In genomic region chr11:98392645-98393044, GRCm38 (mm10) we compare ENCODE assay signal across 9 mouse cellular contexts. TPM values are rescaled to one million over a fixed set of nuclear protein-coding genes. Genes with fewer than 3 reads are reported as not detected.
A peak's percentile ranks its signal among the peaks of the same experiment; 100 is the strongest.
DNase-seq lines count a peak whose midpoint lies in the region; ATAC-seq and TF ChIP-seq lines count a peak whose summit lies in the region.
"Had no signal": no experiment of that assay in that cellular context is flagged by ENCODE, and none has a peak within 500 bp of the region (broad histone marks: within the 10 kb centered on the region; RNA-seq: fewer than 3 reads in every experiment).

No protein-coding gene starts in this region.

- intact Hi-C loops in left cerebral cortex, postnatal 4 days (cut with DNase I): no loop called here

- ATAC-seq in kidney, embryonic 15.5 days (replicated peaks; ENCODE audit: low FRiP score): 0 out of 2 replicates have a peak, but pooled peaks have one; percentile 17
- no peak; the same call in 1 of the 2 replicates for ATAC-seq in intestine, embryonic 14.5 days (replicated peaks; ENCODE audit: low FRiP score, low TSS enrichment, low read depth)
- ATAC-seq: Patski had no signal

- no peaks in the 10 kb centered on the region for H3K9me3 ChIP-seq in kidney, embryonic 15.5 days (replicated peaks)
- H3K9me3 ChIP-seq in intestine, embryonic 14.5 days (ENCODE audit: control insufficient read depth, low read length): no peaks in the 10 kb centered on the region

- H3K27ac ChIP-seq in kidney, embryonic 15.5 days: peak overlapping the region; percentile 46
- H3K27ac ChIP-seq in intestine, embryonic 14.5 days (ENCODE audit: low read depth): 0 out of 2 replicates have a peak overlapping the region, but pooled peaks have one; percentile 27

- H3K9ac ChIP-seq in kidney, embryonic 15.5 days: no peak overlapping the region
- no peak overlapping the region for H3K9ac ChIP-seq in intestine, embryonic 14.5 days (ENCODE audit: low read length)

- no peaks in the 10 kb centered on the region for H3K79me2 ChIP-seq in myocyte (ENCODE audit: control insufficient read depth, insufficient read depth)

- no peak overlapping the region for H3ac ChIP-seq in myocyte (ENCODE audit: control insufficient read depth, insufficient read length)

- peaks cover 23% of the 10 kb centered on the region for H3K27me3 ChIP-seq in kidney, embryonic 15.5 days
- peaks cover 15% of the 10 kb centered on the region for H3K27me3 ChIP-seq in intestine, embryonic 14.5 days (replicated peaks; ENCODE audit: control insufficient read depth, insufficient read depth, low read length)
- peaks cover 7% of the 10 kb centered on the region for H3K27me3 ChIP-seq in myocyte (ENCODE audit: control insufficient read depth, insufficient read depth, insufficient read length)
- H3K27me3 ChIP-seq: Patski had no signal

- H3K4me3 ChIP-seq in kidney, embryonic 15.5 days (replicated peaks): no peak overlapping the region
- no peak overlapping the region for H3K4me3 ChIP-seq in intestine, embryonic 14.5 days (ENCODE audit: low read depth, low read length)
- no peak overlapping the region for H3K4me3 ChIP-seq in myocyte

- no peak for TF ChIP-seq POLR2A in myocyte (IDR thresholded peaks at IDR 0.05; ENCODE audit: insufficient read length, low read depth)

- WGBS in kidney, embryonic 15.5 days: 51% methylated on average over 4 of the region's 4 CpGs
- WGBS in intestine, embryonic 14.5 days: 52% methylated on average over 4 of the region's 4 CpGs

- H3K4me2 ChIP-seq in kidney, embryonic 15.5 days: 0 out of 2 replicates have a peak overlapping the region, but pooled peaks have one; percentile 1
- no peak overlapping the region for H3K4me2 ChIP-seq in intestine, embryonic 14.5 days (ENCODE audit: low read length)
- peak overlapping the region; percentile 14 for H3K4me2 ChIP-seq in myocyte (ENCODE audit: low read depth)

- DNase-seq in kidney, adult 18-20 months: no peak
- peak; percentile 51 for DNase-seq in c-Kit-negative CD71-positive TER-119-positive erythroid progenitor cells, embryonic 14.5 days (ENCODE audit: low read depth, low spot score)
- peak; percentile 57 for DNase-seq in intestine, embryonic 14.5 days (ENCODE audit: low spot score)
- DNase-seq in left cerebral cortex, postnatal 4 days: no peak
- DNase-seq in right cerebral cortex, adult 2 months (ENCODE audit: low spot score in 2 of 2): no peak
- no peak for DNase-seq in gastrocnemius, postnatal 4 days (ENCODE audit: low spot score in 2 of 2)

- H3K36me3 ChIP-seq in kidney, embryonic 15.5 days: 0 out of 2 replicates have a peak, but pooled peaks cover 3% of the 10 kb centered on the region
- peaks cover 5% of the 10 kb centered on the region; the same call in 1 of the 2 replicates for H3K36me3 ChIP-seq in intestine, embryonic 14.5 days (ENCODE audit: control insufficient read depth, insufficient read depth, low read length)
- no peaks in the 10 kb centered on the region for H3K36me3 ChIP-seq in myocyte (ENCODE audit: control insufficient read depth, insufficient read depth)

- peaks cover 62% of the 10 kb centered on the region for H3K4me1 ChIP-seq in kidney, embryonic 15.5 days
- peaks cover 17% of the 10 kb centered on the region; the same call in 1 of the 2 replicates for H3K4me1 ChIP-seq in intestine, embryonic 14.5 days (replicated peaks; ENCODE audit: control insufficient read depth, insufficient read depth, low read length)

TF ChIP-seq in myocyte, 11 proteins besides CTCF, POLR2A, EP300 and RAD21:
- TF ChIP-seq MYOD1 (IDR thresholded peaks at IDR 0.05; ENCODE audit: control insufficient read depth in 1 of 3, insufficient read length in 2 of 3, low read depth in 2 of 3) (no peak), POLR2AphosphoS2 (IDR thresholded peaks at IDR 0.05; ENCODE audit: insufficient read length, low read depth) (no peak), TCF12 (IDR thresholded peaks at IDR 0.05; ENCODE audit: insufficient read depth, poor library complexity, severe bottlenecking) (no peak), CEBPB (IDR thresholded peaks at IDR 0.05; ENCODE audit: insufficient read depth, poor library complexity, severe bottlenecking) (no peak), SRF (IDR thresholded peaks at IDR 0.05; ENCODE audit: control insufficient read depth, insufficient read length, low read depth) (no peak), MAX (IDR thresholded peaks at IDR 0.05; ENCODE audit: low read depth) (no peak), REST (IDR thresholded peaks at IDR 0.05; ENCODE audit: insufficient read depth, insufficient read length) (no peak), TCF3 (IDR thresholded peaks at IDR 0.05; ENCODE audit: insufficient read length, low read depth) (no peak), MYOG (IDR thresholded peaks at IDR 0.05; ENCODE audit: control insufficient read depth in 1 of 3, insufficient read depth in 1 of 3, insufficient read length in 2 of 3, low read depth in 2 of 3) (no peak), USF1 (IDR thresholded peaks at IDR 0.05; ENCODE audit: low read depth) (no peak), E2F4 (IDR thresholded peaks at IDR 0.05; ENCODE audit: insufficient read depth) (no peak)

RNA-seq across cellular contexts. Expression of gene Pnmt, which starts 6.4 kb away (rescaled TPM):
- polyA plus RNA-seq in kidney, embryonic 15.5 days (2015; fragmentation: Nextera tagmentation; extraction: Ambion mirVana): 2.7 and 3.8 TPM in 2 replicates
- polyA plus RNA-seq in intestine, embryonic 14.5 days (2014; fragmentation: Nextera tagmentation; extraction: Ambion mirVana): not detected in 2 replicates
- 2.2 TPM for polyA plus RNA-seq in myocyte (2012; fragmentation: generic; extraction: Trizol)
- total RNA-seq in left cerebral cortex, postnatal 4 days (2021): 1 to 10 TPM in 1 of 2 experiments, not detected in 1; 1.0 TPM
- under 1 TPM in 1 of 2 experiments, not detected in 1; 0.71 TPM for total RNA-seq in gastrocnemius, postnatal 4 days (2021)
- polyA plus RNA-seq: Patski had no signal

RNA-seq across cellular contexts. Expression of gene Pgap3, which starts 7.6 kb away (rescaled TPM):
- polyA plus RNA-seq in kidney, embryonic 15.5 days (2015; fragmentation: Nextera tagmentation; extraction: Ambion mirVana): 16.9 and 17.5 TPM in 2 replicates
- 13.4 and 14.1 TPM in 2 replicates for polyA plus RNA-seq in intestine, embryonic 14.5 days (2014; fragmentation: Nextera tagmentation; extraction: Ambion mirVana)
- polyA plus RNA-seq in myocyte (2012; fragmentation: generic; extraction: Trizol): 8.7 TPM
- total RNA-seq in left cerebral cortex, postnatal 4 days (2021): 1 to 10 TPM; 7.6 to 9.2 TPM
- 1 to 10 TPM; 4.6 to 5.6 TPM for total RNA-seq in gastrocnemius, postnatal 4 days (2021)

RNA-seq across cellular contexts. Expression of gene Tcap, which starts 9.0 kb away (rescaled TPM):
- polyA plus RNA-seq in kidney, embryonic 15.5 days (2015; fragmentation: Nextera tagmentation; extraction: Ambion mirVana): 2.5 and 3.5 TPM in 2 replicates
- not detected in 2 replicates for polyA plus RNA-seq in intestine, embryonic 14.5 days (2014; fragmentation: Nextera tagmentation; extraction: Ambion mirVana)
- polyA plus RNA-seq in myocyte (2012; fragmentation: generic; extraction: Trizol): 131 TPM
- under 1 TPM; 0.56 to 0.64 TPM for total RNA-seq in left cerebral cortex, postnatal 4 days (2021)
- 100 to 1,000 TPM; 447 to 769 TPM for total RNA-seq in gastrocnemius, postnatal 4 days (2021)
- polyA plus RNA-seq: Patski had no signal

RNA-seq across cellular contexts. Expression of gene Erbb2, which starts 19.6 kb away (rescaled TPM):
- polyA plus RNA-seq in kidney, embryonic 15.5 days (2015; fragmentation: Nextera tagmentation; extraction: Ambion mirVana): 46.2 and 48.0 TPM in 2 replicates
- 33.5 and 35.3 TPM in 2 replicates for polyA plus RNA-seq in intestine, embryonic 14.5 days (2014; fragmentation: Nextera tagmentation; extraction: Ambion mirVana)
- 33.5 TPM for polyA plus RNA-seq in myocyte (2012; fragmentation: generic; extraction: Trizol)
- total RNA-seq in left cerebral cortex, postnatal 4 days (2021): 1 to 10 TPM; 3.9 to 4.1 TPM
- 10 to 100 TPM; 19.6 to 23.5 TPM for total RNA-seq in gastrocnemius, postnatal 4 days (2021)

RNA-seq across cellular contexts. Expression of gene Stard3, which starts 34.5 kb away (rescaled TPM):
- polyA plus RNA-seq in kidney, embryonic 15.5 days (2015; fragmentation: Nextera tagmentation; extraction: Ambion mirVana): 46.4 and 53.1 TPM in 2 replicates
- 40.5 and 44.8 TPM in 2 replicates for polyA plus RNA-seq in intestine, embryonic 14.5 days (2014; fragmentation: Nextera tagmentation; extraction: Ambion mirVana)
- 25.8 TPM for polyA plus RNA-seq in myocyte (2012; fragmentation: generic; extraction: Trizol)
- total RNA-seq in left cerebral cortex, postnatal 4 days (2021): 10 to 100 TPM; 21.3 to 26.0 TPM
- 10 to 100 TPM; 14.1 to 16.9 TPM for total RNA-seq in gastrocnemius, postnatal 4 days (2021)

Comparison
In these comparisons a context has a peak if more than half of its experiments do, and no peak if none do; other contexts are left out.
1. DNase-seq: peak in c-Kit-negative CD71-positive TER-119-positive erythroid progenitor cells, embryonic 14.5 days (single experiment) and intestine, embryonic 14.5 days (single experiment); none in kidney, adult 18-20 months (single experiment), left cerebral cortex, postnatal 4 days (single experiment), right cerebral cortex, adult 2 months (0 of 2) and gastrocnemius, postnatal 4 days (0 of 2).
2. RNA of gene Tcap, which starts 9.0 kb away (polyA plus RNA-seq): 131 TPM in myocyte (single experiment); 2.5 to 3.5 TPM in kidney, embryonic 15.5 days and not detected in intestine, embryonic 14.5 days; every median in the first group is over 10 times any median in the second.